Comparison of ENCODE assay signal across 7 mouse cellular contexts in genomic region chr14:103843371-103844001, GRCm38 (mm10). TPM values are rescaled to one million over a fixed set of nuclear protein-coding genes. Genes with fewer than 3 reads are reported as not detected.
A peak's percentile ranks its signal among the peaks of the same experiment; 100 is the strongest.
DNase-seq lines count a peak whose midpoint lies in the region; ATAC-seq lines count a peak whose summit lies in the region.

No protein-coding gene starts in this region.

- H3K36me3 ChIP-seq in limb, embryonic 12.5 days, result no peaks in the 10 kb centered on the region
- H3K36me3 ChIP-seq in midbrain, embryonic 10.5 days, result peaks cover 23% of the 10 kb centered on the region; the same call in 1 of the 2 replicates
- H3K36me3 ChIP-seq in stomach, embryonic 14.5 days (ENCODE audit: control insufficient read depth, insufficient read depth, low read length), result no peaks in the 10 kb centered on the region

- peaks cover 12% of the 10 kb centered on the region; the same call in 1 of the 2 replicates for H3K4me1 ChIP-seq in limb, embryonic 12.5 days (replicated peaks)
- peaks cover 49% of the 10 kb centered on the region for H3K4me1 ChIP-seq in midbrain, embryonic 10.5 days
- peaks cover 5% of the 10 kb centered on the region; the same call in 1 of the 2 replicates for H3K4me1 ChIP-seq in stomach, embryonic 14.5 days (ENCODE audit: control insufficient read depth, insufficient read depth, low read length)

- H3K27me3 ChIP-seq in limb, embryonic 12.5 days, result peaks cover 47% of the 10 kb centered on the region
- peaks cover 16% of the 10 kb centered on the region; the same call in 1 of the 2 replicates for H3K27me3 ChIP-seq in midbrain, embryonic 10.5 days (ENCODE audit: low read depth, poor library complexity, severe bottlenecking)
- H3K27me3 ChIP-seq in stomach, embryonic 14.5 days (ENCODE audit: control insufficient read depth, insufficient read depth, low read length), result no peaks in the 10 kb centered on the region

- H3K9me3 ChIP-seq in limb, embryonic 12.5 days, result no peaks in the 10 kb centered on the region
- H3K9me3 ChIP-seq in midbrain, embryonic 10.5 days (replicated peaks), result no peaks in the 10 kb centered on the region
- no peaks in the 10 kb centered on the region for H3K9me3 ChIP-seq in stomach, embryonic 14.5 days (ENCODE audit: control insufficient read depth, low read depth, low read length)

- WGBS in limb, embryonic 12.5 days, result under 1% methylated on average over 30 of the region's 30 CpGs
- WGBS in midbrain, embryonic 10.5 days, result under 1% methylated on average over 30 of the region's 30 CpGs
- under 1% methylated on average over 30 of the region's 30 CpGs for WGBS in stomach, embryonic 14.5 days

- H3K27ac ChIP-seq in limb, embryonic 12.5 days, result no peak overlapping the region
- H3K27ac ChIP-seq in midbrain, embryonic 10.5 days (replicated peaks), result peak overlapping the region; percentile 89
- peak overlapping the region; percentile 71 for H3K27ac ChIP-seq in stomach, embryonic 14.5 days (ENCODE audit: low read length)

- DNase-seq in adrenal gland, adult 2 months, result peak; percentile 63
- peak; percentile 36 for DNase-seq in gastrocnemius, postnatal 25 days
- peak; percentile 3 for DNase-seq in induced T-regulatory cell, adult 2 months (ENCODE audit: low read depth)
- DNase-seq in midbrain, embryonic 10.5 days (ENCODE audit: low spot score), result peak; percentile 71

- H3K9ac ChIP-seq in limb, embryonic 12.5 days (replicated peaks), result peak overlapping the region; percentile 45
- H3K9ac ChIP-seq in stomach, embryonic 14.5 days (replicated peaks; ENCODE audit: low read depth, low read length), result peak overlapping the region; percentile 37

- H3K4me2 ChIP-seq in limb, embryonic 12.5 days, result peak overlapping the region; percentile 95
- H3K4me2 ChIP-seq in stomach, embryonic 14.5 days (replicated peaks; ENCODE audit: low read depth, low read length), result peak overlapping the region; percentile 84

- H3K4me3 ChIP-seq in limb, embryonic 12.5 days (replicated peaks), result peak overlapping the region; percentile 47
- H3K4me3 ChIP-seq in midbrain, embryonic 10.5 days, result peak overlapping the region; percentile 68
- peak overlapping the region; percentile 49 for H3K4me3 ChIP-seq in stomach, embryonic 14.5 days (ENCODE audit: low read depth, low read length)

- ATAC-seq in common myeloid progenitor, adult 5-6 weeks (replicated peaks; ENCODE audit: low read depth, poor library complexity, severe bottlenecking), result peak; percentile 77
- ATAC-seq in limb, embryonic 12.5 days (ENCODE audit: insufficient number of reproducible peaks, insufficient read depth, low FRiP score, low TSS enrichment, low read depth), result peak; percentile 71; the same call in 1 of the 2 replicates
- ATAC-seq in stomach, embryonic 14.5 days (ENCODE audit: insufficient number of reproducible peaks, insufficient read depth, low FRiP score, low read depth), result peak; percentile 68; the same call in 1 of the 2 replicates

RNA-seq across cellular contexts. Expression of gene Ednrb, which starts 0.7 kb away (rescaled TPM):
- total RNA-seq in adrenal gland, adult 2 months (2021), result 10 to 100 TPM; 33.2 to 41.3 TPM
- 3.6 TPM in 2 replicates for polyA plus RNA-seq in adrenal gland, adult 2 months (2012; rRNA removed)
- 0.23 TPM in 1 of 2 replicates, not detected in the other for total RNA-seq in common myeloid progenitor, adult 5-6 weeks (2017)
- 1 to 10 TPM; 6.2 to 9.9 TPM for total RNA-seq in gastrocnemius, postnatal 25 days (2021)
- polyA plus RNA-seq in limb, embryonic 12.5 days (2016; fragmentation: Nextera tagmentation; extraction: Ambion mirVana), result 10.5 and 12.5 TPM in 2 replicates
- polyA plus RNA-seq in midbrain, embryonic 10.5 days (2016; fragmentation: Nextera tagmentation; extraction: Ambion mirVana), result 48.9 and 81.8 TPM in 2 replicates
- 126 and 139 TPM in 2 replicates for polyA plus RNA-seq in stomach, embryonic 14.5 days (2014; fragmentation: Nextera tagmentation; extraction: Ambion mirVana)

Comparison
In these comparisons a context has a peak if more than half of its experiments do, and no peak if none do; other contexts are left out.
1. DNase-seq: peak in every context shown above with its lines; median percentile 71 in midbrain, embryonic 10.5 days; 63 in adrenal gland, adult 2 months; 36 in gastrocnemius, postnatal 25 days; 3 in induced T-regulatory cell, adult 2 months.